Mouse (Mus musculus): ENCODE results near the gene Mccc1.

Mccc1 gene

DNA sequence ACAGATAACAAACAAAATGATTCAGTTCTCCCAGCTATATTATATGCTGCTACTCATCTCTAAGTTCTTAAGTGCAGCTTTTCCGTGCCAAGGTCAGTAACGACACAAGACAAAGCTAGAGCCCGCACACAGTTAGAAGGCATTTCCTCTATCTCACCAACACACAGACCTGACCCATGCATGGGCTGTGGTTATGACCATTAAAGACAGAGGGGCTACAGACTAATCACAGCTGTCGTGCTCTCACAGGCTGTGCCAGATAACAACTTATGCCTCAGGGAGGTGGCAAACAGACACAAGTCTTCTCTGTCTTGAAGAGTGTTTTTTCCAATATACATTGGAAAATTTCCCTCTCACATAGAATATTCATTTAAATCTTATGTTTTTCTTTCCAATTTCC is 35.5 kb downstream of the Mccc1 start:
- DNase-seq, result no peak

GRCm38 (mm10) chr3:35963921-35964320 is 36.6 kb downstream of the Mccc1 start:
- no peak for DNase-seq

DNA sequence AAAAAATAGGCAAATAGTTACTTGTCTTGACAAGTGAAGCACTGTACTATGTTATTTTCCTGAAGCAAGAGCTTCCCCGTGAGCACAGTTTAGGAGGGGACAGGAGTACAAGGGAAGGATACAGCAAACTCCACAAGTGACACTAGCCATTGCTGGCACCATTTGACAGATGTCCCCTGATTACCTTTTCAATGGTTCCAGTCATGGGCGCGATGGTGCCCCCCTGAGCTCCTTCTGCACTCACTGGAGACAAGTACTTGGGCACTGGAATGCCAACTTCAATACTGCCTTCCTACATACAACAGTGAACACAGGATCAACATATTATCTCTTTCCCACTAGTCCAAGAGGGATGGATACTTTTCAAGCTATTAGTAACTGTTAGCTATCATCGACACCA is 37.1 kb downstream of the Mccc1 start:
- DNase-seq, result no peak

- no peak for DNase-seq
Observed at GRCm38 (mm10) chr3:35962967-35963366, 37.5 kb downstream of the Mccc1 start.

- no peak for DNase-seq
Observed at GRCm38 (mm10) chr3:35957230-35957629, 43.2 kb downstream of the Mccc1 start.

DNA sequence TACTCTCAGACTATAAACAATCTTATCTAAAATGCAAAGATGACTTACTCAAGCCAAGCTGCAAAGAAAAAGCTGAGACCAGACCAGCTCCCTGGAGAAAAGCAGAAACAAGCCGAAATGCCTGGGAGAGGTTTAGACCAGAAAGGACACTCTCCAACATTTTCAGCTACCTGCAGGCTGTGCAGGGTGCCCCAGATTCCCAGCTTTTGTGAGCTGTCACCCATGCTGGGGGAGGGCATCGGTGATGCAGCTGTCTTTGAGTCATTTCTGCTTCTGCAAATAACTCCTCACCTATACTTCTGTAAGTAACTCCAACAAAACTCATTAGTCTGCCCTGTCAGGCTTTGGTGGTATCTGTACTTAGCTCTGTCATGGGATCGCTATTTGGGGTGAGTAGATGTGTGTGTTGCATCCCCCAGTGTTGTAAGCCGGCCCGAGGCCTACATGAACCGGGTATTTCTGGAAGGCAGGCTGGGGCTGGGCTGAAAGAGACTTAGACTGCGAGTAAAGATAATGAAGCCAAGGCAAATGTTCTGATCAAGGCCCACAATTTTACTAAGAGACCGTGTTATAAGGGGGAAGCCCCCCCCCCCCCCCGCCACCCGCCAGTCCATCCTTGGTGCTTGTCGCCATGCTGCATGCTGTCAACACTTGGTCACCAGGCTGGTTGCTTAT is 45.4 kb downstream of the Mccc1 start:
- DNase-seq, result no peak

GRCm38 (mm10) chr3:35953816-35954215 is 46.7 kb downstream of the Mccc1 start:
- no peak for DNase-seq

DNA sequence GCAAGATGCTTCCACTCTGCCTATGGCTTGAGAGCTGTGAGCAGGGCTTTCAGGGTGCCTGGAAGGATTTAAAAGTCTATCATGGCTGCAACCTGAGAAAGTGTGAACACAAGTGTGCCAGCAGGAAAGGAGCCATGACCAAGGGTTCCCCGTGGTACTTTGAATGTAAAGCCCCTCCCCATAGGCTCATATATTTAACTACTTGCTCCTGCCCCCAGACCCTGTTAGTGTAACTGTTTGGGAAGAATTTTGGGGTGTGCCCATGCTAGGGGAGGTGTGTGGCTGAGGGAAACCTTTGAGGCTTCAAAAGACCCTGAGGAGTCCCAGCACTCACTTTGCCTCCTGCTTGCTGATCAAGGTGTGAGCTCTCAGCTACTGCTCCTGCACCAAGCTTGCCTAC is 47.3 kb downstream of the Mccc1 start:
- DNase-seq, result no peak

- no peak for DNase-seq
Observed at GRCm38 (mm10) chr3:35948197-35948596, 52.3 kb downstream of the Mccc1 start.

GRCm38 (mm10) chr3:35940520-35941135 is 59.9 kb downstream of the Mccc1 start:
- DNase-seq, result no peak

- no peak for DNase-seq
Observed at GRCm38 (mm10) chr3:35940047-35940446, 60.4 kb downstream of the Mccc1 start.

DNA sequence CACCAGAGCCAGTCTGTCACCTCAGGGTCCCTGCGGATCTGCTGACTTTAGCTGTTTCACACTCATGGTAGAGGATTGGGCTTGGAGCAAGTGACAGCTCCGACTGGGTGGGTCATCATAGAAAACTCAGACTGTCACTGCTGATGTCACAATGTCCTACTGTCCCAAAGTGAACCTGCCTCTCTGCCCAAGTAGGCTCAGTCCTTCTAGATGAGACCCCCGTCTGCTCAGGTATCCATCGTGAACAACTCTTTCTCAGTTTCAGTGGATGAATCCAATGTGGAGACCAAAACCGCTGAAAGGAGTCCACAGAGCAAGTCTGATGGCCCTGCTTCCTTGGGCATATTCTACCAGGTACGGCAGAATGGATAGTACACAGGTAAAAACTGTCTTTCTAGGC is 63.1 kb downstream of the Mccc1 start, which contains the start of gene Dcun1d1:
Dcun1d1 (minus strand) TSS at position 101 of the 400 bp plus-strand sequence.
- no peak for DNase-seq

DNA sequence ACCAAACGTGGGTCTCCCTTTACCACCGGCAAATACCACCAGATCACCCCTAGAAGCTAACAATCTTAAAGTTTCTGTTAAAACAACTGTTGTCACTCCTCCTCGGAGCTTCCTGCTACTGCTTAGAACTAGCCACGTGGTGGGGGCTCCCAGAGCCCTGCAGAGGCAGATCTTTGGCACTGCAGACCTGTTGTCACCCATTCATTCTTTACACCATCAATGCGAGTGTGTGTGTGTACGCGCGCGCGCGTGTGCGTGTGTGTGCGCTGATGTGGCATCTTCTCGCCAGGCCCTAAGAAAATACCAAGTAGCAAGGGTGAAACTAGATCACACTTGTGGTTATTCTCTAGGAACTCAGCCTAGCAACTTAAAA is 67.1 kb downstream of the Mccc1 start:
- DNase-seq, result peak; percentile 21

GRCm38 (mm10) chr3:35932735-35933404 is 67.6 kb downstream of the Mccc1 start:
- DNase-seq, result peak; percentile 78

- DNase-seq, result peak; percentile 29
Observed at GRCm38 (mm10) chr3:35931896-35932727, 68.4 kb downstream of the Mccc1 start.

DNA sequence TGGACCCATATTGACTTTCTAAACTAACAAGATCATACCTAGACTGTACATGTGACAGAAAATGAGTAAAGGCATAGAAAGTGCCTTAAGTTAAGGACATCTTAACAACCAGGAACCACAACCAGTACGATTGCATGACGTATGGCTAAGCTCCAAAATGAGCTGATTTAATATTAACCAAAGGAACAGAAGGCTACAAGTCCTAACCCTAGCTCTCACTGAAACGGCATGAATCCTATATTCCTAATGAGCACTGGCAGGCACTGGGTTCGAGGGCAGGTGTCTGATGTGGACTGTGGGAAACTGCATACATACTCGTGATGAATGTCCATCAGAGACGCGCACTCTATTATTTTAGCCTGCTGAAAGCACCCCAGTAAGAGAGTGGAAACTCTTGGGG is 69.1 kb downstream of the Mccc1 start:
- no peak for DNase-seq

GRCm38 (mm10) chr3:35929831-35930230 is 70.6 kb downstream of the Mccc1 start:
- no peak for DNase-seq

DNA sequence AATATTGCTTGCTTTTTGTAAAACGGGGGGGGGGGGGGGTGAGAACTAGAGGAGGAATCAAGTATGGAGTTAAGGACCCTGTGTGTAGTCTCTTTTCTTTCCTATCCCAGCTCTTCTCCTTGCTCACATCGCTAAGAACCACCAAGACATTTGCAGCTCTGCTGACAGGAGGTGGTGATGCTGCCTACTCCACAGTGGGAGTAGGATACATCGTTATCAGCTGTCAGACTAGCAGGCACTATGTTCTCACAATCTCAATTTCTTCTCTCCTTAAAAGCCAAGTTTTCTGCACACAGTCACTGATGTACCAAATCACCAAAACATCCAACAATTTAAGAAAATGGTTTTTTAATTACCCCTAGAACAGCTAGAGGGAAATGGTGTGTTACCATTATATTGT is 71.1 kb downstream of the Mccc1 start:
- DNase-seq, result no peak

GRCm38 (mm10) chr3:35925852-35926251 is 74.6 kb downstream of the Mccc1 start:
- no peak for DNase-seq

GRCm38 (mm10) chr3:35924007-35924406 is 76.5 kb downstream of the Mccc1 start:
- DNase-seq, result no peak

- DNase-seq, result no peak
Observed at GRCm38 (mm10) chr3:35923495-35923894, 77.0 kb downstream of the Mccc1 start.

DNA sequence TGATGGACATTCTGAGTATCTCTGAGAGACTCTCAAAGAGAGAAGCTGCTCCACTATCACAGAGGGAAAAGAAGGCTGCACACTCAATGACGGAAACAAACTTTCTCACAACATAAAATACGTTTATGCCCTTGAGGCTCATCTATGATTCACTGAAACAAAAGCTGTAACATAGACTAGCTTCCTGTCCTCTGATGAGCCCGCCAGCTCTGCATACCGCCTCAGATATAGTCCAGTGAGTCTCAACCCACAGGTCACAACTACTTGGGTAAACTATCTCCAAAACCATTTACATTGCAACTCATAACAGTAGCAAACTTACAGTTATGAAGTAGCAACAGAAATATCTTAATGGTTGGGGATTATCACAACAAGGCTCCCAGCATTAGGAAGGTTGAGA is 78.0 kb downstream of the Mccc1 start:
- DNase-seq, result no peak

DNA sequence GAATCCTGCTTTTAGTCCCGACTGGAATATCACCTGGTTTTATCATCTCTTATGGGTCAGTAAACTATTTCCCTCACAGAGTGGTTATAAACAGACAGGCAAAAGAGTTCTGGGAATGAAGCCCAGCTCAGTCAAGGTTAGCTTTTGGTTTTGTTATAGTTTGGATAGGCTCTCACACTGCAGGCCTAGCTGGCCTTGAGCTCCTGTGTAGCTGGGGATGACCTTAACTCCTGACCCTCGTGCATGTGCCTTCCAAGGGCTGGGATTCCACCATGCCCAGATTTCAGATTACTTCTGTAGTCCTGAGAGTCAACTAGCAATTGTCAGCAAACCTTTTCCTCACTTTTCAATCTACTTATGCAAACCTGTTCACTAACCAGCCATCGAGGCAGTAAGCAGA is 82.2 kb downstream of the Mccc1 start:
- no peak for DNase-seq

All from right cerebral cortex, postnatal 4 days (tissue).